Mouse (Mus musculus) v-Abl transformed pro-B cells (cell line): ENCODE measurements around the gene Abca3.
"Not testable (repeated sequence)": the region's sequence is repeated elsewhere in the genome, so short reads cannot be mapped to it uniquely, and the experiment has no call there.

Experiments
- in situ Hi-C, 2 experiments: fragments of 400-800 bp; cut with MboI; formaldehyde crosslinking; loops; one replicate each; pipeline ENCODE4 v1.15.1; 2025; ENCODE audit not compliant: unreplicated experiment in 2 of 2

Abca3 gene

DNA sequence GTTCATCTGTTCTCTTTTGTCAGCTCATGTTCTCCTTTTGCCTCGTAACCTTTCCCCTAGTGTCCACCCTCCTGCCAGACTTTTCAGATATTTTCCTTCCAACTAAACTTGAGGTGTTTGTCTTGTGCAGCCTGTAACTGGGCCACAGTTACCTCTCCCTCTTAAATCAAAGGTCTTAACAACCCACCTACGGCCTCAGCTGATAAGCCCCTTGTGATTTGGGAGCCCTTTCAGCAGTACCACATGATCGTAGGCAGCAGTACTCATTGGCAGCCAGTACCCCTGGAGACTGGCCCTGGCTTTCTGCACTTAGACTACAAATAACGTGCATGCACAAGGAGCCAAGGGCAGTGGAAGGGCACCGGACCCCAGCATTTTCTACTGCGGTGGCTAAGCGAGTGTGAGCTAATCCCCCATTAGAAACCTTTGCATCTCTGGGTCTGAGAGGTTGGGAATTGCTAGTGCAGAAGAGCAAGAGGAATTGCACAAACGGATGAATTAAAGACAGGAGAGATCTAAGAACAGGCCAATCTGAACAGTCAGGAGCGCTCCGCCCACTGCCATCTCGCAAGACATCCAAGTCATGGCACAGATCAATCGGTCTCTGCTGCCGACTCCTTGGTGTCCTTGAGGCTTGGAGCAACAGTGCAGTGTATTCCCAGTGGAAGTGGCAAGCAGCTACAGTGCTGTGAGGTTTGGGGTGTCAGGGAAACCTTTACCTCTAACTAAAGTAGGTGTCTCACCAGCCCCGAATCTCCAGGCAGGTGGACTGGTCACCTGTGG, 77.6 kb downstream of the Abca3 start:
- in situ Hi-C loops, result no loop called here

DNA sequence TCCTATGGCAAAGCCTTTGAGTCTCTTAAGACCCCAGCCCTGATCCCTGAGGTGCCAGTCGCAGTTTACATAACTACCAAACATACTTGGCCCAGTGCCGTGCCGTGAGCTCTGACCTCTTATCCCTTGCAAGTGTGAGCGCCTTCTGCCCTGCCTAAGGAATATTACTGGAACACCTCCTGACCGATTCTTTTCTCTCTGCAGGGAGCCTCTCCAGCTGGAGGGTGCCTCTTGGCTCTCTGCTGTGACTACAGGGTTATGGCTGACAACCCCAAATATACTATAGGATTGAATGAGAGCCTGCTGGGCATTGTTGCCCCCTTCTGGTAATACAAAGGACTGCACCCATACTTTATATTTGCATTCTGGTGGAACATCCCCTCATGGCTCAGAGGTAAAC, 85.3 kb downstream of the Abca3 start:
- in situ Hi-C loops, result loop anchor here in 1 of 2 experiments (10.0 kb wide), 1 partner anchor 262 kb away; no protein-coding TSS in a partner anchor

DNA sequence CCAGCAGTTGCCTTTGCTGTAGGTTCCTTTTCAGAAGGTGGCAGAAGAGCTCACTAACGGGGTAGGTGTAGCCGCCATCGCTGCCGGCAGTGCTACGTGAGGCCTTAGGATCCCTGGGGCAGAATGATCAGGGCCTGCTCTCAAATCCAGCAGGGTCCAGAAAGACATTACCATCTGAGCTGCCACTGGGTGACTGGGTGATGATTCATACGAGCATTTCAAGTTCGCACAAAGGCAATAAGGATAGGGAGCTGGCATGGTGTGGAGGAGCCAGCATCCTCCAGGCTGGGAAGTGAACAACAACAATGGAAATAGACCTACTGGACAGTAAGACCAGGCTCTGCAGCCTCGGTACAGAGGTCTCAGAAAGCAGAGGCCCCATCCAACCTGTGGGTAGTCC, 88.6 kb downstream of the Abca3 start:
- in situ Hi-C loops, result loop anchor here in 1 of 2 experiments (5.0 kb wide), 1 partner anchor 268 kb away; no protein-coding TSS in a partner anchor

DNA sequence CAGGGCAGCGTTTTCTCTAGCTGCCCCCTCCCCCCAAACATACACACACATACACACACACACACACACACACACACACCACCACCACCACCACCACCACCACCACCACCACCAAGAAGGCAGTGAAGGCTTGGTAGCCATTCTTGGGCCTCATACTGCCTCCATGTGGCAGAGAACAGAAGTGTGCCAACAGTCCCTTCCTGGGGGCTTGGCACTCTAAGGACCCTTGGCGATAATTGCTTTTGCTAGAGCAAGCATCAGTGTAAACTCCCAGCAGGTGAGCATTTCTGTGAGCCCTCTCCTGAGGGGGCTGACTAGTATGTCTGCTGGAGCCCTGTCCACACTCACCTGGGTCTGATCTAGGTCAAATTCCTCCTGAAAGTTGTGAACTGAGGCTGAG, 89.4 kb downstream of the Abca3 start:
- in situ Hi-C loops, result loop anchor here in 1 of 2 experiments (5.0 kb wide), 1 partner anchor 269 kb away; no protein-coding TSS in a partner anchor

DNA sequence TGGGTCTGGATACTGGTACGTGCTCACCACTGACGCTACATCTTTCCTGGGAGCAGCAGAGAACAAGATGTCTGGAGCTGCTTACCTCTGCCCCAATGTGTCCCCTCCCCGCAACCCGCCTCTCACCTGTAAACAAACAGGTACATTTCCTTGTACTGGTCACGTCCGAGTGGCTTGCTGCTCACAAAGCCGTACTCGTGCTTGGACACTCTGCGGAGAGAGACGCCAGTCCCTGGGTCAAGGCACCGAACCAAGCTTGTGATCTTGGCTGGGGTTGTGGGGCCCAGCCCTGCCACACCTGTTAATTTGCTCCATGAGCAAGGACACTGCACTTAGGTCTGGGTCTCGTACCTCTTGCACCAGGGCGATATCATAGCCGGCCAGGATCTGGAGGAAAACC, 90.4 kb downstream of the Abca3 start:
- in situ Hi-C loops, result loop anchor here in 1 of 2 experiments (5.0 kb wide), 1 partner anchor 270 kb away; no protein-coding TSS in a partner anchor

DNA sequence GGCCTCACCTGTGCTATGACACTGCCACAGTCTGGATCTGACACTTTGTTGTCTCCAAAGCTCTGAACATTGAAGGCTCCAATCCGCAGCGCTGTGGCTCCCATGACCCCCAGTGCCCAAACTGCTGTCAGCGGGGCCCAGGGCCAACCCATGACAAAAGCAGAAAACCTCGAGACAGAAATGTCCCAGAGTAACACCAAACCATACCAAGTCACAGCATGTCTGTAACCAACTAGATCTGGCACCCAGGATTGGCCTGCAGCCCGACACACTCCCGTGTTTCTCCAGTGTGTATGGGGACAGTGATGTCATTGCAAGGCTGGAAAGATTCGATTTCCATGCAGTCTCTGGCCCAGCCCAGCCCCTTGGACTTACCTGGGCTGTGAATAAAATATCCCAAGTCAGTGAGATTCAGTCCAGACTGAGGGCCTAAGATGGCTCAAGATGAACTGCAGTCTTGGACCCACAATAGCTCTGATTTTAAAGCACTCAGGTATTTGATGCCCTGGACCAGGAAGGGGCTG, 90.9 kb downstream of the Abca3 start, which contains the start of gene Dnase1l2:
Gene Dnase1l2 (minus strand): TSS at position 474 of the 524 bp plus-strand sequence.
- in situ Hi-C loops, result loop anchor here in 1 of 2 experiments (5.0 kb wide), 1 partner anchor 270 kb away; no protein-coding TSS in a partner anchor

DNA sequence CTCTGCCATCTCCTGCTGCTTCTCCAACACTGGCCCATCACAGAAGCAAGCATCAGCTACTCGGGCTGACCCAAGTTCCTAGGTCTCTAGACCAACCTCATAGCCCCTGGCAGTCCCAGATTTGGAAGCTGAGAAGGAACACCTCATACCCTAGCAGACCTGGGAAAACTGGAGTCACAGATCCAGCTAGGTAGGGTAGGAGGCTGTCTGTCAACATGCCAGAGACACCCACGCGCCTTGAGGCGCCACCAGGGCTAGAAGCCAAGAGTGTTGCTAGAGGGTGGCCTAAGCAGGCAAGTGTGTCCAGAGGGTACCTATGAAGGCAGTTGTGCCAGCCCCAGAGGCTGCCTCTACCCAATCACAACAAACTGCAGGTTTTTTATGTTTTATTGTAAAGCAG, 91.7 kb downstream of the Abca3 start:
- in situ Hi-C loops, result loop anchor here in 1 of 2 experiments (5.0 kb wide), 1 partner anchor 271 kb away; no protein-coding TSS in a partner anchor

DNA sequence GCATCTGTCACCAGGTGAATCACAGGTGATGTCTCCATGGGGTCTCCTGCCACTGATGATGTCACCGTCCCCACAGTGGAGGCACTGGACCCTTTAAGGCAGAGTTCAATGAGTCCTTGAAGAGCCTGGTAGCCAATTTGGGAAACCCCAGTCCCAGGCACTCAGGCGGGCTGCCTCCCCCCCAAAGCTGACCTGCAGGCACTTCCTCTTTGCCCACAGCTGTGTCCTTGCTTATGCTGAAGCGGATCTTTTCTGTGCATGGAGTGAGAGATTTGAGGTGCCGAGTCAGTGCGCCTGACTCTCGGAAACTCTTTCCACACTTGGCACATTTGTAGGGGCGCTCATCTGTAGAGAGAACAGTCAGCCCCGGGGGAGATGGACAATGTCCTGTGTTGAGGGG, 94.8 kb downstream of the Abca3 start:
- in situ Hi-C loops, result no loop called here

DNA sequence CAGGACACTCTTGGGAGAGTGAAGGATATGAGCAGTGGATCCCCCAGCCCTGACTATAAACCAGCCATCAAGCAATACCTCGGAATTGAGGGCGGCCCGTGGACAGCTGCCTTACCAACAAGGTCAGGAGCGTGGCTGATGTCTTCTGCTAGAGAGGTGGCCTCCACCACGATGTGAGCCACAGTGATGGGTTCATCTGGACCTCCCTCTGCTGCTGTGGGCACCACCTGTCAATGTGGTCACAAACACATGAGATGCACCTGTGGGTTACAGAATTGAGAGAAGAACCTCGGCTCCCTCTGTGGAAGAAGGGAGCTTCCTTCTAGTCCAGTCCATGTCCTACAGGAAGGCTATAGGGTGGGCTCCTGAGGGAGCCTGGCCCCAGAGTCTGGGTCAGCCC, 97.8 kb downstream of the Abca3 start:
- in situ Hi-C loops, result no loop called here

DNA sequence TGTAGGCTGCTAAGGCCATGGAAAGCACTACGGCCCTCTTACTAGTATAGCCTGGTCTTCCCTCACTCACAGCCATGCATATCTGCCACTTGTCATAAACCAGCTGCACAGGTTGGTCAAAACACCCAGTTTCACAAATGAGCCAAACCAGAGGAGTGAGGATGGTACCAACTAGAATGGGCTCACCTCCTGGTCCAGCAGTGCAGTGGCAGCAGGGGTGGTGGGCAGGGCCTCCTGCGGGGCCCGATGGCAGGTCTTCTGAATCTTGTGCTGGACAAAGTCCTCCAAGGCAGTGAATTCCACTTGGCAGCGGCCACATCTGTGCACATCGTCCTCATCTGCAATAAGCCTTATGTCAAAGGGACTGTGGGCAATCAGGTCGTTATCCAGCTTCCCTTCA, 99.5 kb downstream of the Abca3 start:
- in situ Hi-C loops, result no loop called here

DNA sequence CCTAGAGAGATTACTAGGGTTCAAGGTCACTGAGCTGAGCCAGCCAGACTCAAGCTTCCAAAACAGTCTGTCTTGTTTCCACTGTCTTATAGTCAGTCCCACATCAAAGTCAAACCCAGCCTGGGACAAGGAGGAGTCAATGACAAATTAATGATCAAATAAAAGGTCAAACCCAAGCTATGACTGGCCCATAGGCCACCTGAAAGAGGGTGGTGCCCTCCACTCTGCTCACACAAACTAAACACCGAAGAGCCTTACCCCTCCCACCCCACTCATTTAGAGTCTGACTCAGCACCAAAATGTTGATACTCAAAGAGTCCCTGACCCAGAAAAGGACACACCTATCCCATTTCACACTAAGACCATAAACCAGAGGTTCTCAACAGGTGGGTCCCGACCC, 101.6 kb downstream of the Abca3 start:
- in situ Hi-C loops, result no loop called here

DNA sequence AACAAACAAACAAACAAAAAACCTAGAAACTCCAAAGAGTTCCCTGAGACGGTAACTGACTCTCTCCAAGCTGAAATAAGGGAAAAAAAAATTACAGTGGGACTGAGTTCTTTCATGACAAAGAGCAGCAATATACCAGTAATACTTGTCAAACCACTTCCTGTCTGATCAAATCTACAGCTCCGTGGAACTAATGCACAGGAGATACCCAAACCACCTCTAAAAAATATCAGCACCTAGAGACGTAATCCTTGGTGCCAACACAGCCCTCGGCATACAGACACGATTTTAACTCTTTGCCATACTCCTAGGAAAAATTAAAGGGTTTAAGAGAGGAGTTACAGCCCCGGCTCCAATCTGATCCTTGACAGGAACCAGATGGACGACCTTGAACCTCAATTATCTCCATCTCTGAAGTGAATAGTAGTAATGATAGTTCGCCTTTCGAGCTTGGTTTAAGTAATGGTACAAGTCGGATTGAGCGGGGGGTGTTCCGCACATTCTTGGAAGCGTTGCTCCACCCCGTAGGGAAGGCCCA, 102.5 kb downstream of the Abca3 start:
- in situ Hi-C loops, result no loop called here

DNA sequence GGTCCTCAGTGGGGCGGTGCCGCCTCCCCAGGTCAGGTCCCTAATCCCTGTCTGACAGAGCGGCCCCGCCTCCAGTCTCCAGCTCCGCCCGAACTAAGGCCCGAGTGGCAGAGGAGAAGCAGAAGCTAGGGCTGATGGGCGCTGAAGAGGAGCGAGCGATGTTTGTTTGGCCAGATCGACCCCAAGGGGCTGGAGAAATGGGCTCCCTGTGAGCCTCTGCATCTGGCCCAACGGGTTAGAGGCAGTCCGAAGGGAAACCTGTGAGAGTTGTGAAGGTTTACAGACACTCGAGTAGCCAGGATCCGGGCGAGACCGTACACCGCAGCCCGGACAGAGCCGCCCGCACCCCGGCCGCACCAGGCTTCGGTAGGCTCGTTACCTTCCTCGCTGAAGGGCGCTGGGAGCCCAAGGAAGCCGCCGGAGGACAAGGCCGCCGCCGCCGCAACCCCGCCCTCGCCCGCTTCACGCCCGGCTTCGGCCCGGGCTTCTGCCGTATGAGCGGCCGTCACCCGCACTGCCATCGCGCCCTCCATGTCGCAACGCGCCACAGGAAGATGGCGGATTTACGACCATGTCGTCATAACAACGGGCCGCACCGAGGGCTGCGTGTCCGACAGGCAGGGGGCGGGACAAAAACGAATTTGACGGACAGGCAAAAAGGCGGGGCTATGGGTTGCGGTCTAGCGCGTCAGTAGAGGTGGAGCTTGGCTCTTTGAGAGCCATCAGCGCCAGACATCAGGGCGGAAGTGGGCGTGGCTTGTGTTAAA, 103.2 kb downstream of the Abca3 start:
- in situ Hi-C loops, result no loop called here

DNA sequence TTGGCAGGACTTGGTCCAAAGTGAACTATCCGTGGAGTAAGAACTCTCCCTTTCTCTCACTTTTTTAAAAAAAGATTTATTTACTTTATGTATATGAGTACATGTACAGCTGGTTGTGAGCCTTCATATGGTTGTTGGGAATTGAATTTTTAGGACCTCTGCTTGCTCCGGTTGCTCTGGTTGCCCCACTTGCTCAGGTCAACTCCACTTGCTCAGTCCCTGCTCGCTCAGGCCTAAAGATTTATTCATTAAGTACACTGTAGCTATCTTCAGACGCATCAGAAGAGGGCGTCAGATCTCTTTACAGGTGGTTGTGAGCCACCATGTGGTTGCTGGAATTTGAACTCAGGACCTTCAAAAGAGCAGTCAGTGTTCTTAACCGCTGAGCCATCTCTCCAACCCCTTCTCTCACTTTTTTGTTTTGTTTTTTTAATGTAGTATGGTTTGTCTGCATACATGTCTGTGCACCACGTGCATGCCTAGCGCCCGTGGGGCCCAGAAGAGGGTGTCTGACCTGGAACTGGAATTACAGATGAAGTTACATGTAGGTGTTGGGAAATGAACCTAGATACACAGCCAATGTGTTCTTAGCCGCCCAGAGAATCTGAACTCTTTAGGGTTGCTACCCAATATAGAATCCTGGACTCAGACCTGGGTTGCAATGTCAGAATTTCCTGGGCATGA, 103.9 kb downstream of the Abca3 start:
- in situ Hi-C loops, result not testable (repeated sequence)
